Mouse (Mus musculus): ENCODE results near the gene Hcrtr1.

- TF ChIP-seq CTCF (IDR thresholded peaks at IDR 0.05; ENCODE audit: borderline replicate concordance, insufficient read depth, low read length) (no peak), POLR2A (IDR thresholded peaks at IDR 0.05; ENCODE audit: low read depth, low read length) (no peak)
Observed at GRCm38 (mm10) chr4:130164121-130164520, 25.0 kb upstream of the Hcrtr1 start.
